Mouse (Mus musculus) layer of hippocampus, postnatal 36 days (tissue): ENCODE measurements at regions not wholly inside any gene's neighbourhood (a gene's known extent, or its start where the extent isn't known, plus 50 kb on each side); places are given as distances from the start of the nearest gene placed in this dataset.

Source experiments
- DNase-seq, 2 experiments: peaks; one replicate each; pipeline ENCODE4 v3.0.0; 2022

GRCm38 (mm10) chr13:84399345-84400170 lies 177.5 kb downstream of the Tmem161b start:
- DNase-seq = peak; percentile 12 to 20

GRCm38 (mm10) chr13:84401006-84401405 lies 178.9 kb downstream of the Tmem161b start:
- DNase-seq = no peak

GRCm38 (mm10) chr13:84404566-84405194 lies 182.6 kb downstream of the Tmem161b start:
- DNase-seq = peak; percentile 13 to 20

GRCm38 (mm10) chr13:84434444-84434843 lies 212.3 kb downstream of the Tmem161b start:
- DNase-seq = no peak

- DNase-seq = no peak
Measured at GRCm38 (mm10) chr13:84437586-84438443, 215.7 kb downstream of the Tmem161b start.

GRCm38 (mm10) chr13:84438444-84438766 lies 216.3 kb downstream of the Tmem161b start:
- DNase-seq = no peak

- DNase-seq = no peak
Measured at GRCm38 (mm10) chr13:84448514-84448913, 226.4 kb downstream of the Tmem161b start.

- DNase-seq = peak; percentile 40 to 44
Measured at GRCm38 (mm10) chr13:84449001-84449551, 227.0 kb downstream of the Tmem161b start.
